ENCODE assay signal across 1 mouse cellular context in the genomic region with DNA sequence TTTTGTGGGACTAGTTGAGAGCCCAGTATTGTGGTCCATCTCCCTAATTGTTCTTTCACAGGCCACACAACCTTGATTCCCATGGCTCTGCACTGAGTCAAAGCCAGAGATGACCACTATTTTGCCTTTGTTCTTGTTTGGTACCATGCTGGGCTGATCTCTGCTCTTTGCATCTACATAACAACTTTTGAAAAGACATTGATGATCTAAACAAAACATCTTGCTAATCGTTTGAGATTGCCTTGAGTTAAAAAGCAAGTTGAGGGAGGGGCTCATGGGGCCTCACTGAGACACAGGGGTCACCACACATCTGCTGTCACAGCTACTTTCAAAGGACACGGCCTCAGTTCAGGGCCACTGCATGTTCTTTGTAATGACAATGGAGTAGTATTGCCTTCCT.
TF ChIP-seq lines count a peak whose summit lies in the region.

No protein-coding gene starts in this region.

TF ChIP-seq in ES-E14, 5 proteins besides CTCF, POLR2A, EP300 and RAD21 (continued from another document):
- TF ChIP-seq CHD2 (IDR thresholded peaks at IDR 0.05; ENCODE audit: low read depth, low read length), result no peak
- no peak for TF ChIP-seq ZNF384 (IDR thresholded peaks at IDR 0.05; ENCODE audit: low read depth, low read length)
